Mouse (Mus musculus) sigmoid colon, adult 10 weeks (tissue): ENCODE data around the gene Cd200. TPM values are rescaled to one million over a fixed set of nuclear protein-coding genes. Genes with fewer than 3 reads are reported as not detected.

Source experiments
- polyA plus RNA-seq: library from polyadenylated mRNA; stranded (reverse); fragments of 350-450 nt; fragmentation: Illumina TruSeq; extraction: RNeasy Lipid Tissue Mini Kit (QIAGEN cat#74804); gene quantifications from one replicate; pipeline ENCODE4 v1.2.3, GENCODE M21; 2014; ENCODE audit warnings: low read depth, low replicate concordance

The Cd200 gene
- 91.9 TPM for polyA plus RNA-seq

DNA sequence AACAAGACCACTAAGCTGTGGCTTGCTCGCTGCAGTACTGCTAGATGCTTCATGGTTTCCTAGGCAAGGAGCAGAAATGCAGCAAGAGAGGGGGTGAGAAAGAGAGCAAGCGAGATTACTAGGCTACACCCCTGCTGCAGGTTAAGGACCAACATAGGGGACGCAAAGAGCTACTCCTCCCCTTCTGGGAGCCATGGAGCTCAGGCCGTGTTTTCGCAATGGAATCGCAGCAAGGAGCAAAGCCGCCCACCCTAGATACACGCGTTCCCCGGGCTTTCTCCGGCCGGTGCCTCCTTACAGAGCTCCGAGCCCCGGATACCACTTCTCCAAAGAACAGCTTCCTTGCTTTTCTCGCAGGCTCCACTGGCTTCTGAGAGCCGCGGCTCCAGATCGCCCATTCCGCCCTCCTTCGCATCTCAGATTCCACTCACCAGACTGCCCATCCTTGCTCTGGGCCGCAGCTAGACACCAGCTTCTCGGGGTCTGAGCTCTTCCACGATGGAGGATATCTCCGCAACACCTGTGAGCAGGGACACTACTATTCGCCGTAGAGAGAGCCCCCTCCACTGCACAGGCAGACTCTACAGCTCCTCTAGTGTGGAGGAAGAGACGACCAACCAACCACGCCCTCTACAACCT lies at the start of gene Cd200:
Cd200 (minus strand) TSS at position 629 of the 639 bp plus-strand sequence.

Other genes starting within 250 kb of the Cd200 start
- gene Btla, start 184.7 kb downstream of the Cd200 start, polyA plus RNA-seq, result 25.5 TPM
- gene Gm609, start 83.9 kb upstream of the Cd200 start, polyA plus RNA-seq, result 58.1 TPM
- not detected for gene Gm17783, start 123.0 kb upstream of the Cd200 start, polyA plus RNA-seq
- gene Slc9c1, start 126.3 kb upstream of the Cd200 start, polyA plus RNA-seq, result 0.13 TPM
- 1.7 TPM for gene Gcsam, start 201.3 kb upstream of the Cd200 start, polyA plus RNA-seq
- gene BC016579, start 245.0 kb upstream of the Cd200 start, polyA plus RNA-seq, result 74.8 TPM